Mouse (Mus musculus): Measurements from ENCODE around the gene Cav3. TPM values are rescaled to one million over a fixed set of nuclear protein-coding genes. Genes with fewer than 3 reads are reported as not detected.

The Cav3 gene
- total and polyA plus RNA-seq, 3 experiments = not detected

DNA sequence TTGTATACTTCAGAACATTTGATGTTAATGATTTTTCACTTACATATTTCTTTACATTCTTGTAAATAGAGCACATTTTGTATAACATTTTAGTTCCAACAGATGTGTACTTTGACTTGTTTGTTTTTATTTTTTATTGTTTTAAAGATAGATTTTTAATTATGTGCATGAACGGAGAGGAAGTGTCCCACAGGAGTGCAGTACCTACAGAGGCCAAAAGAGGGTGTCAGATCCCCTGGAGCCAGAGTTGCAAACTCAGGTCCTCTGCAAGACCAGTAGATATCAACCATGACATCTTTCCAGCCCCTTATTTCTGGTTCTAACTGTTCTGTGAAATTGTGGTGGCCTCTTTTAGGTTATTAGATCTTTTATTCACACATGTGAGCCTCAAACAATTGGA lies 38.4 kb upstream of the Cav3 start:
- no peak overlapping the region for H3K9ac ChIP-seq (ENCODE audit: insufficient read depth, low read depth)
- no peak overlapping the region for H3K27ac ChIP-seq (ENCODE audit: insufficient read depth, low read depth)
- DNase-seq (ENCODE audit: extremely low read depth) = no peak
- H3K4me2 ChIP-seq (ENCODE audit: insufficient read depth, low read depth, poor library complexity, severe bottlenecking) = no peak overlapping the region
- H3K4me3 ChIP-seq (replicated peaks in 1 of 3; ENCODE audit: low read depth in 2 of 3, low read length in 2 of 3, poor library complexity in 1 of 3) = no peak overlapping the region
- dilution Hi-C loops (cut with MboI; ENCODE audit: extremely low pct_ligation_motif_present, extremely low pct_unique_long_range_greater_than_20kb, low sequenced_read_pairs) (no loop called here), in situ Hi-C loops (cut with MboI; ENCODE audit: low pct_ligation_motif_present, low pct_unique_long_range_greater_than_20kb, low sequenced_read_pairs) (no loop called here)
- peaks cover 8% of the 10 kb centered on the region for H3K9me3 ChIP-seq (replicated peaks; ENCODE audit: low read length)
- H3K36me3 ChIP-seq (replicated peaks in 1 of 2; ENCODE audit: control insufficient read depth in 1 of 2, insufficient read depth in 1 of 2, low read length in 1 of 2) = no peaks in the 10 kb centered on the region
- TF ChIP-seq HCFC1 (IDR thresholded peaks at IDR 0.05; ENCODE audit: low read depth, low read length) (no peak), MAZ (IDR thresholded peaks at IDR 0.05; ENCODE audit: low read depth, low read length) (no peak), JUN (IDR thresholded peaks at IDR 0.05; ENCODE audit: insufficient read depth, low read depth, low read length) (no peak), SMC3 (IDR thresholded peaks at IDR 0.05; ENCODE audit: low read depth, low read length) (no peak)
- no peaks in the 10 kb centered on the region for H3K79me2 ChIP-seq (replicated peaks; ENCODE audit: control insufficient read depth, extremely low read depth, insufficient read depth, poor library complexity, severe bottlenecking)
- H3K4me1 ChIP-seq (ENCODE audit: control insufficient read depth in 1 of 2, insufficient read depth in 2 of 2) = no peaks in the 10 kb centered on the region
- H3K27me3 ChIP-seq (replicated peaks) = peaks cover 27% of the 10 kb centered on the region

DNA sequence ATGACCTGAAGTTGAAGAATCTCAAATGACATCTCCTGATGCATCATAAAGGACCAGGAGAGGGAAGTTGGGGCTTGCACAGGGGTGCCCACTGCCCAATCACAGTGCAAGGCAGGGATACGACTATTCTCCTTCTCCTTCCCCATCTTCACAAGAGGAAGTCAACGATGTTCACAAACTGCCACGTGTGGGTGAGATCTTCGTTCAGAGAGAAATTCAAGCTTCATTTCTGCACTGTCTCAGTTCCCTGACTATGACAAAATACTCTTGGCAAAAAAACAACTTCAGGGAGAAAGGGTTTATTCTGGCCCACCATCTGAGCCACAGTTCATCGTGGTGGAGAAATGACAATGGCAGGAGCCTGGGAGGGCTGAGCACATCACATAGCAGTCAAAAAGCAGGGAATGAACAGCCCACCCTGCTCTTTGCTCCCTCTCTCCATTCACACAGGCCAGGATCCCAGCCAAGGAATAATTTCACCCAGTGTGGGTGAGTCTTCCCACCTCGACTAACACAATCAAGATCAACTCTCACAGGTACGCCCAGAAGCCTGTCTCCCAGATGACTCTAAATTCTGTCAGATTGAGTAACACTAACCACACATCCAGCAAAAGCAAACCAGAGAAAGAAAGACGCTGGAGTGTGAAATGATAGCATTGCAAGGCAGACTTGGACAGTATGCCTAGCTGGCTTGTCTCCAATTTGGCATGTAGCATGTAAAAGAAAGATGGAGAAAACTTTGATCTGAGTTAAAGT lies 35.4 kb upstream of the Cav3 start:
- Histone ChIP-seq H3K4me2 (ENCODE audit: insufficient read depth, low read depth, poor library complexity, severe bottlenecking) (no peak overlapping the region), H3K27ac (ENCODE audit: insufficient read depth, low read depth) (no peak overlapping the region), H3K9ac (ENCODE audit: insufficient read depth, low read depth) (no peak overlapping the region), H3K27me3 (replicated peaks) (peaks cover 42% of the 10 kb centered on the region), H3K9me3 (replicated peaks; ENCODE audit: low read length) (peaks cover 8% of the 10 kb centered on the region), H3K36me3 (replicated peaks in 1 of 2; ENCODE audit: control insufficient read depth in 1 of 2, insufficient read depth in 1 of 2, low read length in 1 of 2) (no peaks in the 10 kb centered on the region), H3K79me2 (replicated peaks; ENCODE audit: control insufficient read depth, extremely low read depth, insufficient read depth, poor library complexity, severe bottlenecking) (no peaks in the 10 kb centered on the region), H3K4me3 (replicated peaks in 1 of 3; ENCODE audit: low read depth in 2 of 3, low read length in 2 of 3, poor library complexity in 1 of 3) (no peak overlapping the region), H3K4me1 (ENCODE audit: control insufficient read depth in 1 of 2, insufficient read depth in 2 of 2) (peaks cover 0 to under 1% of the 10 kb centered on the region in 2 experiments; a peak in 1 of 4 replicates)
- DNase-seq (ENCODE audit: extremely low read depth) = no peak
- dilution Hi-C loops (cut with MboI; ENCODE audit: extremely low pct_ligation_motif_present, extremely low pct_unique_long_range_greater_than_20kb, low sequenced_read_pairs) (no loop called here), in situ Hi-C loops (cut with MboI; ENCODE audit: low pct_ligation_motif_present, low pct_unique_long_range_greater_than_20kb, low sequenced_read_pairs) (no loop called here)
- no peak for TF ChIP-seq CTCF (conservative IDR thresholded peaks at IDR 0.05 in 1 of 2, IDR thresholded peaks at IDR 0.05 in 1 of 2; ENCODE audit: low read depth in 2 of 2, low read length in 2 of 2)
- TF ChIP-seq E2F4 (IDR thresholded peaks at IDR 0.05; ENCODE audit: insufficient replicate concordance, low read depth, low read length) = no peak
- no peak for TF ChIP-seq SMC3 (IDR thresholded peaks at IDR 0.05; ENCODE audit: low read depth, low read length)
- no peak for TF ChIP-seq IRF4 (IDR thresholded peaks at IDR 0.05; ENCODE audit: low read depth, low read length)
- no peak for TF ChIP-seq USF1 (IDR thresholded peaks at IDR 0.05; ENCODE audit: low read depth, low read length)
- no peak for TF ChIP-seq EP300 (IDR thresholded peaks at IDR 0.05; ENCODE audit: low read length)
- no peak for TF ChIP-seq MEF2A (IDR thresholded peaks at IDR 0.05; ENCODE audit: borderline replicate concordance, low read depth, low read length)
- TF ChIP-seq MAX (IDR thresholded peaks at IDR 0.05; ENCODE audit: low read length) = no peak
- TF ChIP-seq ZC3H11A (IDR thresholded peaks at IDR 0.05; ENCODE audit: low read depth, low read length) = no peak
- no peak for TF ChIP-seq RCOR1 (conservative IDR thresholded peaks at IDR 0.05; ENCODE audit: low read depth, low read length)
